Mouse (Mus musculus) left cerebral cortex, adult 18-20 months (tissue): ENCODE results near the gene Nmnat1. TPM values are rescaled to one million over a fixed set of nuclear protein-coding genes. Genes with fewer than 3 reads are reported as not detected.
A peak's percentile ranks its signal among the peaks of the same experiment; 100 is the strongest.
"Not testable (repeated sequence)": the region's sequence is repeated elsewhere in the genome, so short reads cannot be mapped to it uniquely, and the experiment has no call there.

Source experiments
- DNase-seq, 2 experiments: peaks; one replicate each; pipeline ENCODE4 v3.0.0; 2021 to 2022; ENCODE audit warnings: low spot score in 2 of 2, mixed read lengths in 1 of 2
- total RNA-seq, 2 experiments: library from RNA; stranded (reverse); gene quantifications; 2 replicates each; pipeline ENCODE4 v1.2.3; 2021

The Nmnat1 gene
- total RNA-seq, 2 experiments from 2014 or later = 7.0 to 9.3 TPM

DNA sequence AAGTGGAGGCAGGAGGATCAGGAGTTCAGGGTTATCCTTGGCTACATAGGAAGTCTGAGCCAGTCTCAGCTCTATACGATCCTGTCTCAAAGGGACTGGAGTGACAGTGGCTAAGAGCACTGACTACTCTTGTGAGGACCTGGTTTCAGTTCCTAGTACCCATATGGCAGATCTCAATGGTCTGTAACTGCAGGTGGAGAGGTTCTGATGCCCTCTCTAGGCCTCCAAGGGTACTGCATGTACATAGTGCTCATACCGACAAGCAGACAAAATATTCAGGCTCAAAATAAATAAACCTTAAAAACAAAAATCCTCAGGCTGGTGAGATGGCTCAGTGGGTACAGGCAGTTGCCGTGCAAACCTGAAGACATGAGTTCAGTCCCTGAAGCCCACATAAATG is 6.1 kb upstream of the Nmnat1 start:
- no peak for DNase-seq

DNA sequence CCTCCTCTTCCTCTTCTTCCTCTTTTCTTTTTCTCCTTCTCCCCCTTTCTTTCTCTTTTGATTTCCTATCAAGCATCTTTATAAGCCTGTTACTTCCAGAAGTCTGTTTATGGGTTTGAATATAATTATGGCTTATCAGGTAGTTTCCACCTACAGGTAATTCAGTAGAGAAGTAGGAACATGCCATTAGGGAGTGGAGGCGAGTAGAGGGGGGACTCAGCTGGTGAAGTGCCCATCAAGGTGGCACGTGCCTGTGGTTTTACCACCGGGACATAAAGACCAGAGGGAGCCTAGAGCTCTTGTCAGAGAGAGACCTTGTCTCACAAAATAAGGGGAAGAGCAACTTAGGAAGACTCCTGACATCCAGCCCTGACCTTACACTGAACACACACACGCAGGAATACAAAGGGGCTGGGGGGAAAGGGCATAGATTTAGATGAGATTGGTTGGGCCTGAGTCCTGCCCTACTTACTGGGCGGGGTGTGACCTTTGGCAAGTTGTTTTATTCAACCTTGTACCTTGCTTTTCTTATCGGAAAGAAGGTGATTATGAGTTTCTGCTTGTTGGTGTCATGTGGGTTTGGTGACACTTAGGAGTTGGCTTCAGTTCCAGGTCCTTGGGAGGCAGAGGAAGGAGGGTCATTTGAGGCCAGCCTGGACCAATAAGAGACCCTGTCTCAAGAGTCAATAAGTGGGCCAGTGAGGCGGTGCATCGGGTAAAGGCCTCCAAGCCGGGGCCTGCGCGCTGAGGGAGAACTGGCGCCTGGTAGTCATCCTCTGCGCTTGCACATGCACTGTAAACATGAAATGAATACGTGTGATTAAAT is 4.6 kb upstream of the Nmnat1 start:
- DNase-seq = no peak

DNA sequence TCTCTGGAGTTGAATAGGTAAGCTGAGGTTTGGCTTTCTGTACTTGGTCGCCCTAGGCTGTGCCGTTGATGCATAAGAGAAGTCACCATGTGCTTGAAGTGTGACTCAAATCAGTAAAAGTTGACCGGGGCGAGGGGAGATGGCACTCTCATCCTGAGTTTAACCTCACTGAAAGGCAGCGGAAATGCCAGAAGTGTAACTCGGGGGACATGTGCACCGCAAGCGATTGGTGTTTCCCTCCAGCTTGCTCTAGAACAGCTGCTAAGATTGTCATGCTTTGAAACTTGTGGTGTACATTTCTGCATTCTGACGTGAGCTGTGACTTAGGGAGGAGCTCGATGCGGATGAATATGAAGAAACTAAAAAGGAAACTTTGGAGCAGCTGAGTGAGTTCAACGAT is 2.7 kb upstream of the Nmnat1 start:
- DNase-seq = no peak

DNA sequence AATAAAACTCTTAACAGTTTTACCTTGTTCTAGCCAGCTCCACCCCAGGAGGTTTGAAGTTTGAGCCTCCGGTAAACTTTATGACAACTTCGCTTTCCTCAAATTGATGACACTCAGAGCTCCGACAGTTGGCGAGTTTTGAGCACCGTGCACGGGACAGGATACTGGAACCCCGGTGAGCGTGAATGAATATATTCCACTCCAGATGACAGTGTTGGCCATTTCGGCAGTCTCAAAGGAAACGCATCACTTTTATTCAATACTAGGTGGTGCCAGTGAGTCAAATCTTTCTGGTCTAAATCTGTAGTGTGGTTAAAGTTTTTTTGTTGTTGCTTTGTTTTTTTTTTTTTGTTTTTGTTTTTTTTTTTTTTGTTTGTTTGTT is 814 bp upstream of the Nmnat1 start:
- peak in 1 of 2 experiments; percentile 19 for DNase-seq

DNA sequence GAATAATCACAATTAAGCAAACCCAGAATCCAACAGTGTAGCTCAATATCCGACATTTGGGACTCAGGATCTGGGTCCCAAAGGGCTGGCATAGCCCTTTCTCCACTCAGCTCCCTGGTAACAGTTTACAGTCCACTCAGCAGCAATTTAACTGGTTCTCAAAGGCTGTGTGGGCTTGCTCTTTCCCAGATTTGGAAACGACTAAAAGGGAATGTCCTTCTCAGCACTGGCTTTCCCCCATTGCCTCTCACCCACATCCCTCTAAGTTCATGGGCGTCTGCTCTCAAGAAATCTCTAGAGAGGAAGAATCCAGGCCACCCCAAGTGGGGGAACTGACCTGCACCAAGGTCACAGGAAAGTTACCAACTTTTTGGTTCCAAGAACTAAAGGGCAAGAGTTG is 436 bp downstream of the Nmnat1 start:
- peak in 1 of 2 experiments; percentile 4 for DNase-seq

DNA sequence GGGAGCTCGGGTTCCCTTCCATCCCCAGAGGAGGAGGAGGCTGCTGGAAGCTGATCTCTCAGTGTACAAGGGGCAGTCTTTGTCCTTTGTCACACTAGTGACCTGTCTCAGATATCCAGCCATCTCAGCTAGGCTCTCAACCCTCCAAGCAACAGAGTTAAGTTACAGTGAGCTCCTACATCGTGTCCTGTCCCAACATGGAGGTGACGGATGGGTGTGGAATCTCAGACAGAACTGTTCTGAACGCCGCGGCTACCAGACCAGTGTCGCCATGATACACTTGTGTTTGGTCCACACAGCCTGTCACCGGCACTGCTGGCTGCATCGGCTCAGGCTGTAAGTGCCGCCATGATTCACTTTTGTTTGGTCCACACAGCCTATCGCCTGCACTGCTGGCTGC is 7.9 kb downstream of the Nmnat1 start, which contains the start of gene Tmem274:
Tmem274 (plus strand) TSS at position 301 of the 400 bp plus-strand sequence.
- DNase-seq = no peak

DNA sequence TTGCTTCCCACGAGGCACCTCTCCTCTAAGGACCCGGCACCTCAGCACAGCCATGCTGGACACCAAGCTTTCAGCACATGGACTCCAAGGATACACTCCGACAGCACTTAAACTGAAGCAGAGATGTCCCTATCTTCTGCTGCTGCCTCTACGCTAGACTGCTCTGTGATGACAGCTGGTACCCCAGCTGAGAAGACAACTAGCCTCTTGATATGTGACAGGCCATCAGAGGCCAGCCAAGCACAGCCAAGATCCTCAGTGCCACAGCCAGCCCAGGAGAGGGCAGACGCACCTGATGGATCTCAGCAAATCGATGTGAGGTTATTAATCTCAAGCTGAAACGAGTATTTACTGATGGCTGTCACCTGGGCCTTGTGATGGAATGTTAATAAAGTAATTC is 9.9 kb downstream of the Nmnat1 start:
- no peak for DNase-seq

DNA sequence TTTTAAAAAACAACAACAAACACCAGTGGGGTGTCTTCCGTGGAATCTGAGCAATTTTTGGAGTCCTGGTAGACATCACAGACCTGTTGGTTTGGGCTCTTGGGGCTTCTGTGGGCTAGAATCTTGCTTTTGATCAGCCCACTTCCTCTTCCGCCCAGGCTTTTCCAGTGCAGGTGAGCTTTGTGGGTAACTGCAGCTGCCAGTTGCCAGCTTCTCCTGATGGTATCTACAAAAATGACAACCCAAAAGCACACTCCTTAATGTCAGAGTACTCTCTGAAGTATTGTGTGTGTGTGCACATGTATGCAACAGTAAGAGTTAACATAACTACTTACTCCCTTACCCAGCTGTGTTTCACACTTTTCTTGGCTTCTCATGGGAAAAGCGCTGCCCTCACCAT is 15.4 kb downstream of the Nmnat1 start:
- DNase-seq = no peak

DNA sequence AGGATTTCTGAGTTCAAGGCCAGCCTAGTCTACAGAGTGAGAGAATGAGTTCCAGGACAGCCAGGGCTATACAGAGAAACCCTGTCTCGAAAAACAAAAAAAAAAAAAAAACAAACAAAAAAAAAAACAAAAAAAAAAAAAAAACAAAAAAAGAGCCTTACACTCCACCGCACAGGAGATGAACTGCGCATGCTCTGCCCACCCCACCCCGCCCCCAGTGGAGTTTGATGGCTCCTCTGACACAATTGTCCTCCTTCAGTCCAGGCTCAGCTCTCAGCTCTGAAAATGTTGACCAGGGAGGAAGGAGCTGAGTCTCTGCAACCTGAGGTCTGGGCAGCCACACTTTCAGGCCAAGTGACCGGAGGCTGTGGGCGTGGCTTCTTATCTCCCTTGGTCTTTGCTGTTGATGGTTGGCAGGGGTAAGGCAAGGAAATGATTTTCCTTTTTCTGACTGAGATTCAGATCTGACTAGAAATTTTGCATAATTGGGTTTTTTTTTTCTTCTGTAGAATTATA is 21.5 kb downstream of the Nmnat1 start:
- DNase-seq = no peak

DNA sequence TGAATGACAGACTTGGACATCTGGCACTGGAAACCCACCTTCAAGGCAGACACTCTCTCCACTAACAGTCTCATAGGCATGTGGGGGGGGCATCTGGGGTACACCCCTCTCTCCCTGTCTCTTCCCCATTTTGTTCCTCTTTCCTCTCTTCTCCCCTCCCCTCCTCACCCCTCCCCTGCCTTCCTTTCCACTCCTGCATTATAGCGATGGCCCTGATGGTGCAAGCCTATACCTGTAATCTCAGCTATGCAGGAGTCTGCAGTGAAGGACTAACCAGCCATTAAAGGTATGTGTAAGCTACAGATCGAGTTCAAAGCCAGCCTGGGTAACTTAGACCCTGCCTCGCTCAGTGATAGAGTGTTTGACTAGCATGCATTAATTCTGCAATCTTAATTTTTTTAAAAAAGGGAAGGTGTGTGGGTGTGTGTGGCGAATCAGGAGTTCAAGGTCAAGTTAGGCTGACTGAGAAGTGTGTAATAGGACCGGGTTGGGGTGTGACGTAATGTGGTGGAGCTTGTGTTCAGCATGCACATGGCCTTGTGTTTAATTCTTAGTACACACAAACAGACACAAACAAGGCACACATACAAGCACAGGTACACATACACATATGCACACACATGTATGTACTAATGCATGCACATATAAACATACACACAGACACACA is 22.6 kb downstream of the Nmnat1 start:
- no peak for DNase-seq

DNA sequence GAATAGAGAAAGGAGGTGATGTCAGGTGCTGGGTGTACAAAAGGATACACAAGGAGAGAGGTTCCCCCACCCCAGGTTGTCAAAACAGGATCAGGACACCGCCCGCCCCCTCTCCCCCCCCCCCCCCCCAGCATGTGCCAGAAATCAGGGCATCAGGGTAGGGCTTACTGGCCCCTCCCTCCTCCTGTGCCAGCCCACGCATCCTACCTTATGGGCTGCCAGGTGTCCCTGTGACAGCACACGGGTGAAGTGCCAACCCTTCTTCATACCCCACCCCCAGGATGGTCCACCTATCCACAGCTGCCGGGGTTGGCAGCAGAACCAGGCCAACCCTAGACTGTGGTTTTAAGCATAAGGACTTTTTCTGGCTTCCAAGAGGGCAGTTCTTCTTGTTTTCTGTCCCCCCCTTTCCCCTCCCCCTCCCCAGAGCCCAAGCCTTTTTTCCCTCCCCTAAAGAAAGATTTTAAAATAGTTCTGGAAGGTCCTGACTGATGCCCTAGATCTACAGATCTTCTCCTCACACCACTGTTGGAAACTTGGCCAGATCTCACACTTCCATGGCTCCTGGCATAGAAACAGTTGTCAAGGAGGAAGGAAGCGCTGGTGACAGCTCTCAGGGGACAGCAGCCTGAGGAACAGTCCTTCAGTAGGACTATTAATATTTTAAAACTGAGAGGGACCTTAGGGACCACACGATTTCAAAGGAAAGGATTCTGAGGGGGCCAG is 23.3 kb downstream of the Nmnat1 start:
- DNase-seq = no peak

DNA sequence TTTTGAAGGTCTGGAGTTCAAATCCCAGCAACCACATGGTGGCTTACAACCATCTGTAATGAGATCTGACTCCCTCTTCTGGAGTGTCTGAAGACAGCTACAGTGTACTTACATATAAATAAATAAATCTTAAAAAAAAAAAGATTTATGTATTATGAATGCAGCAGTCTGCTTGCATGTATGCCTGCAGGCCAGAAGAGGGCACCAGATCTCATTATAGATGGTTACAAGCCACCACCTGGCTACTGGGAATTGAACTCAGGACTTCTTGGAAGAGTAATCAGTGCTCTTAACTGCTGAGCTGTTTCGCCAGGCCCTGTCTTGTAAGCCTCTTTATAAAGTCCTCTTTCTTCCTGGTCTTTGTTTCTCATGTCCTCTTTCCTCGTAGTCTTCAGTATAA is 24.5 kb downstream of the Nmnat1 start:
- not testable (repeated sequence) for DNase-seq

DNA sequence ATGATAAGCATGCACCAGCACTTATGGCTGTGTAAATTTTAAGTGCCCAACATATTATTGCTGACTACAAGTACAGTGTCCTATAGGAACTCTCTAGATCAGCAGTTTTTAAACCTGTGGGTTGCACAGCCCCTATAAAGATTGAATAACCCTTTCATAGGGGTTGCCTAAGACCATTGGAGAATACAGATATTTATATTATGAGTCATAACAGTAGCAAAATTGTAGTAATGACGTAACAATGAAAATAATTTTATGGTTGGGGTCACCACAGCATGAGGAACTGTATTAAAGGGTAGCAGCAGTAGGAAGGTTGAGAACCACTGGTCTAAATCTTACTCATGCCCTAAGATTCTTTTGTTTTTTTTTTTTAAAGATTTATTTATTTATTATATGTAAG is 25.6 kb downstream of the Nmnat1 start:
- no peak for DNase-seq

DNA sequence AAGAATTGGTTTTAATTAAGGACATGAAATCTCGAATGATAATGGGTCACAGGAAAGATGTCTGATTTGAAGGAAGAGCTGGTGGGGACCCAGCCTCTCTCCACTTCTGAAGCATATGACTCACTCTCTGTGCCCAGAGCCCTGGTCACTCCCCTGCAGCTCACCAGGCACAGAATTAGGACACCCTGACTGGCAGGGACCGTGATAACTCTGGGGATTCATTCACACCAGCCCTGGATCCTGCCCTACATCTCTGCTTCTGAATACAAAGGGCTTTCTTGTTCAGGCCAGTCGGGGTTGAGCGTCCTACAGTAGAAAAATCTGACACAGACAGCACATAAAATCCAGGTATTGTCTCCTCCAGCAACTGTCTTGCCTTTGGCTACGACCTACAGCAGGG is 26.5 kb downstream of the Nmnat1 start:
- no peak for DNase-seq

DNA sequence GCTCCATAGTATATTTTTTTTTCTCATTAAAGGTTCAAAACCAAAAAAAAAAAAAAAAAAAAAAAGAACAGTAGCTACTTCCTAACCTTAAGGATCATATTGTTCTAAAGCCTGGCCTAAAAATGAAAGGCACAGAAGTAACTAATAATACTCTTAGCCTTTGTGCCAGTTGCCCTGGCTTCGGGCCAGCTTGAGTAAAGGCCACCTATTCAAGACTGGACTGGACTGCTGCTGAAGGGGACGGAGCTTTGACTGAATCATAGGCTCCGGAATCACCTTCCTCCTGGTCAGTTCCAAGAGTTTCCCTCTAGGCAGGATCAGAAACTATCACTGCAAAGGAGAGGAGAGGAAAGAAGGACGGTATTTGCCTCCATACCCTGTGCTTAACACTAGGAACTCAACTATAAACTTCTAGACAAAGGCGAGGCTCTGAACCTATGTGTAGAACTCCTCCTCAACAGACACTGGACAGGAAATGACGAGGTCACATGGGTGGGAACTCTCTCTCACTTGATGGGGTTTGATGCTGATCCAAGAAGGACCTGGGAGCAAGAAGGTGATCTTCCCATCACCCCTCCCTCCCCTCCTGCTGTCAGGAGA is 27.1 kb downstream of the Nmnat1 start:
- no peak for DNase-seq

DNA sequence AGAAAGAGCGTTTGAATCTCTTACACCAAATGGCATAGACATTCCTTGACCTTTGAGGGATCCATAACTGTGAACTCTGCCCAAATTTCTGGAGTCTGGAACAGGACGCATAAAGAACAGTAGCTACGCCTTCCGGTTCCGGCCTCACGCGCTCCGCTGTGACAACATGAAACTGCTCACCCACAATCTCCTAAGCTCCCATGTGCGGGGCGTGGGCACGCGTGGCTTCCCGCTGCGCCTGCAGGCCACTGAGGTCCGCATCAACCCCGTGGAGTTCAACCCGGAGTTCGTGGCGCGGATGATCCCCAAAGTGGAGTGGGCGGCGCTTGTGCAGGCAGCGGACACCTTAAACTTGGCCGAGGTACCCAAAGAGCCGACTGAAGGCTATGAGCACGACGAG is 27.8 kb downstream of the Nmnat1 start:
- not testable (repeated sequence) for DNase-seq

DNA sequence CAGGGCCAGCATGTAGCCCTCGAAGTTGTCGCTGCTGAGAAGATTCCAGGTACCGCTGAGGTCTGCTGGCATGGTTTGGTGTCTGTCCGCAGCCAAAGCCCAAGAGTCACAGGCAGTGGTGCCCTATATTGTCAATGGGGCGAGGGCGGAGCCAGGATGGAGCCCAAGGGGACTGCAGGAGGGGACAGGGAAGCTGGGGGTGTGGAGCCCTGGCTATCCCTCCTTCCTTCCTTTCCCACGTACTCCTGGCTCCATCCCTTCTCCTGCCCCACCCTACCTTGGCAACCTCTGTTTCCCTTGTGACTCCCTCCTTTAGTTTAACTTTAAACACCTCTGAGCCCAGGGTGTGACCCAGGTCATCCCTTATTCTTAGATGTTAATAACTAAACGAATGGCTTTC is 30.1 kb downstream of the Nmnat1 start, which contains the start of gene Rbp7:
Rbp7 (minus strand) TSS at position 100 of the 400 bp plus-strand sequence.
- DNase-seq = no peak

DNA sequence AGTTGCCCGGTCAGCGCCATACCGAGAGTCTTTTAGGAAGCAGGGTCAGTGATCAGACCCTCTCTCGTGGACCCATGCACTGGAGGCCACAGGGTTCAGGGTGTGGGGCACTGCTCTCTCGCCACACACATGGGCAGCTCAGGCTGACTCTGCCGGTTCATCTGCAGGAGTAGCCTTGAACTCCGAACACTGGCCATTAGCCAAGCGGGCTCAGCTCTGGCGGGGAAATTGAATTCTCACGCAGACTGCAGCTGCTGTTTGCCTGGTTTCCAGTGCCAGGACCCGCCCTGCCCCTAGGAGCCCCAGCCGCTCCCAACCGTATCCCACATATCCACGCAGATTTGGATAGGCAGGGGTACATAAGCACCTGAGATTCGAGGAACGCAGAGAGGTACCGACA is 30.7 kb downstream of the Nmnat1 start:
- DNase-seq = no peak

DNA sequence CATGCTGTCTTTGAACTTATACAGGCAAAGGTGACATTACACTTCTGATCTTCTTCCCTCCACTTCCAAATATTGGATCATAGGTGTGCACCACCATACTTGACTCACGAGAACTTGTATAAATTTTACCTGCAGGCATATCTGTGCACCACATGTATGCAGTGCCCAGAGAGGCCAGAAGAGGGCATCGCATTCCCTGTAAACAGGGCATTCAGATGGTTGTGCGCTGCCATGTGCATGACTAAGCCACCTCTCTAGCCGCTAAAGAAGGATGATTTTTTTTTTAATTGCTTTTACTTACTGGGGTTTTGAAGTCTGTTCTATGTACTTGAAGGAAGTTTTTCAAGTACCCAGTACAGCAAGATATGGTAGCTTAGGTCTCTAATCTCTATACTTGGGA is 31.3 kb downstream of the Nmnat1 start:
- DNase-seq = peak in 1 of 2 experiments; percentile 11

DNA sequence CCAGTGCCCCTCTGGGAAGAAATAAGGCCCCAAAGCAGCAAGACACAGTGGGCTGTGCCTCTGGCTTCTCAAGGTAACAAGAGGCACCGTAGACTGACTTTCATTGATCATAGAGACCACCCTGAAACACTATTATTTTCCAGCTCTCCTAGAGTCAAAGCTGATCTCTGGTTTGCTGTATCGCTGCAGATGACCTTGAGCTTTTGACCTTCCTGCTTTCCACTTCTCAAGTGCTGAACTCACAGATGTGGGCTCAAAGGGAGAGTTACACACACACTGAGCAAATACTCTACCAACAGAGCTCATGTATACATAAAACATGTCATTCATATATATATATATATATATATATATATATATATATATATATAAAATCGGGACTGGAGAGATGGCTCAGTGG is 34.4 kb downstream of the Nmnat1 start:
- DNase-seq = no peak

DNA sequence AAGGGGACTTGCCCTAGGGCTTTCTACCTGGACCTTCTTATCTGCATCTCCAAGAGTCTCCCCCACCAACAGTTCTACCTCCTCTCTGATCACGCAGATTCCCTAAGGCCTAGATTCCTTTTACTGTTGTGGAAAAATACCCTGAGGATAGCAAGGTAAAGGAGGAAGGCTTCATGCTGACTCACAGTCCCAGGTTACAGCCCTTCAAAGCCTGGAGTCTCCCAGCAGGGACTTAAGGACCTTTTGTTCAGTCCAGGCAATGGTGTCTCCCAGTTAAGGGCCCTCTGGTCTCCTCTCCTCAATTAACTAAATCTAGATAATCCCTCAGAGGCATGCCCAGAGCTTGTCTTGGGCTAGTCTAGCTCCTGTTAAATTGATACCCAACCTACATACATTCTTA is 38.7 kb downstream of the Nmnat1 start:
- no peak for DNase-seq
